Mouse (Mus musculus) kidney, adult 9 months (tissue): Measurements from ENCODE around the gene Pdzd9.
A peak's percentile ranks its signal among the peaks of the same experiment; 100 is the strongest.

Experiments used
- DNase-seq: peaks from one replicate; pipeline ENCODE4 v3.0.0; 2022

Gene Pdzd9

GRCm38 (mm10) chr7:120670153-120670875, at the start of gene Pdzd9:
TSS of gene Pdzd9 (minus strand) at chr7:120670343.
- peak; percentile 50 for DNase-seq

DNA sequence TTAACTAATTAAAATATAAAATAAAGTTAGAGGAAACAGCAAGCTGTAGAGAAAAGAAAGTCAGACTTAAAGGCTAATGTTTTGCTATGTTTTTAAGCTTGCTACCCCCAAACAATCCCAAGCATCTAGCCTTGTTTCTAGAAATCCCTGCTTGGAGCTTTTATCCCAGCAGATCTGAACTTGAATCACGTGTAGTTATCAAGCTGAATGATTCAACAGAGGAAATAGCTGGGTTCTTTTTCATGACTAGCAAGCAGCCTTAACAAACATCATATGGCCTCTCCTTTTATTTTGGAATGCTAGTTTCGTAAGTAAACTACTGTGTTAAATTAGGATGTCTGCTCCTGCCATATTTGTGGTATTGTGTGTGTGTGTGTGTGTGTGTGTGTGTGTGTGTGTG, 47.1 kb upstream of the Pdzd9 start:
- DNase-seq, result no peak

- DNase-seq, result peak; percentile 22
Measured at GRCm38 (mm10) chr7:120713951-120714350, 43.8 kb upstream of the Pdzd9 start.

- DNase-seq, result no peak
Measured at GRCm38 (mm10) chr7:120713225-120713624, 43.1 kb upstream of the Pdzd9 start.

DNA sequence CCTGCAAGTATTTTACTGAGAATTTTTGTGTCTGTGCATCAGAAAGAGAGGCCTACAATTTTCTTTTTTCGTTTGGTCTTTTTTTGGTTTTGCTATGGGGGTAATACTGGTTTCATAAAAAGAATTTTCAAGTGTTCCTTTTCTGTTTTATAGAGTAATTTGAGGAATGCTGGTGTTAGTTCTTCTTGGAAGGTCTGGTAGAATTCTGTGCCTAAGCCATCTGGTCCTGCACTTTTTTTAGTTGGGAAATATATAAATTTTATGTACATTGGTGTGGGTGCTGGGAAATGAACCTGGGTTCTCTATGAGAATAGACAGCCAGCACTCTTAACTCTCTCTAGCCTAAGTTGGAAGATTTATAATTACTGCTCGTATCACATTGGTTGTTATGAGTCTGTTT, 41.9 kb upstream of the Pdzd9 start:
- DNase-seq, result no peak

DNA sequence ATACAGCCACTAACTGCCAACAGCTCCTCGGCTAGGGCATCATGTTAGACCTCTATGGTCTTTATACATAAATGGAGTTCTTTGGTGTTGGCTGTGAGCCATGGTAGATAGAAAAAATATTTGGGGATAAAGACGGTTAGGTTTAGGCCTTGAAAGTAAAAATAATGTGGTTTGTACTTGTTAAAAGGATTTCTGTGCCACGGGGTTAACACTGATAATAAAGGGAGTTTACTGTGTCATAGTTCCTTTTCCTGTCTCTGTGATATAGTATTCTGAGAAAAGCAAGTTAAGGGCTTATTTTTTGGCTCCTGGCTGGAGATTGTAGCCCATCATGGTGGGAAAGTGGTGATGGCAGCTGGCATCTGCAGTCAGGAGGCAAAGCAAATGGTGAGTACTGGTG, 33.7 kb upstream of the Pdzd9 start:
- DNase-seq, result no peak

GRCm38 (mm10) chr7:120699586-120699985, 29.4 kb upstream of the Pdzd9 start:
- no peak for DNase-seq

DNA sequence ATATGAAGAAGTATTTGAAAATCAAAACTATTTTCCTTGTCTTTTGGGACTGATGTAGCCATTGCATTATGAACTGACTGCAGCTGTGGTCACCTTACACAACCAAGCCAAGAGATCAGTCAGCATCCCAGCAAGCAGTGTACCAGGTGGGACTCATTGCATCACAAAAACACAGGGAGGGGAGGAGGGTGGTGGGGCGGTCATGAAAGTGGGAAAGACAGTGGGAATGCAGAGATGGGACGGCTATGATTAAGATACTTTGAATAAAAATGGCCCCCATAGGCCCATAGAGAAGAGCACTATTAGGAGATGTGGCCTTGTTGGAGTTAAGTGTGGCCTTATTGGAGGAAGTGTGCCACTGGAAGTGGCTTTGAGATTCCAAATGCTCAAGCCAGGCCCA, 26.2 kb upstream of the Pdzd9 start:
- DNase-seq, result no peak

- no peak for DNase-seq
Measured at GRCm38 (mm10) chr7:120695641-120696040, 25.5 kb upstream of the Pdzd9 start.

DNA sequence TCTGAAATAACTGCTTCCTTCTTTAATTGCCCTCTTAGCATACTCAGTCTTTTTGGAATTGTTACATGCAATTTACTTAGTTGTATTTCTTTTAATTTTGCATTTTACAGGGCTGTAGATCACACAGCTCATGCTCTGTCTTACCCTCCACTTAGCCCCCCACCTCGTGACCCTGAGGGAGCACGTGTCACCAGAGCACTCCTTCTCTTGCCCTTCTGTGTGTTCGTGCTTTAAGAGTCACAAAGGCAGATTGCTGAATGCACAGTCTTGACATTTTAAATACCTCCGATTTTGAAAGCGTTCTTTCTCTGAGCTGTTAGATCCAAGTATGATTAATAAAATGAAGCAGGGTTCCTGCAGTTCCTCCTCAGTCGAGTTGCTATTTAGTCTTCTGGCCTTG, 25.1 kb upstream of the Pdzd9 start:
- DNase-seq, result no peak

DNA sequence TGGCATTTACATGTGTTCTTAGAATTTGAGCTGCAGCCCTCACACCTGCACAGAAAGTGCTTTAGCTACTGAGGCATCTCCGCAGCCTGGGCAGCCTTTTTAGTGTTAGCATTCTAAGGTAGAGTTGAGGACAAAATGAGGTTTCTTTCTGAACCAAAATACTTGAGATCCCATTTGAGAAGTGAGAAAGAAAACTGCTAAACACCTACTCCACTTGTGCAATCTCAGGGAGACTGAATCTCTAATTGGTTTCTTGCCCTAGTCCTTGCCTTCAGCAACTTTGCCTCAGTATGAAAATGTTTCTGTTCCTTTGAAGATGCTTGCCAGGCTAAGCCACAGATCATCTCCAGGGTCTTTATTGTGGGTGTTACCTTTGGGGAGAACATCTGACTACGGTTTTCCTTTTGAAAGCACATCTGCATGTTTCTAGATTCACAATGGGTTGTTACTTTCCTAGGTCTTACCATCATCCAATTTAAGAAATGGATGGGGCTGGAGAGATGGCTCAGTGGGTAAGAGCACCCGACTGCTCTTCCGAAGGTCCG, 23.8 kb upstream of the Pdzd9 start:
- DNase-seq, result no peak

DNA sequence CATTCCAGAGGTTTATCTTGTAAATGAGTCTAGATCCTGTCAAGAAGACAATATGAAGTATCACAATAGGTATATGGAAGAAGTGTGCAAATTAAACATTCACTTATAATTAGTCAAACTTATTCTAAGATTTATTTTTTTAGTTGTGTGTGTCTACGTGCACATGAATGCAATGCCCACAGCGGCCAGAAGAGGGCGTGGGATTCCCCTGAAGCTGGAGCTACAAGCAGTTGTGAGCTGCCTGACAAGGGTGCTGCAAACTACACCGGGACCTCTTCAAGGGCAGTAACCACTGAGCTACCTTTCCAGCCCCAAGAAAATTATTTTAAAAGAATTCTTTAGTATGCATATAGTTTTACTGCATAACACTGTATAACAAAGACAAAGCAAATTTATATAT, 20.5 kb upstream of the Pdzd9 start:
- no peak for DNase-seq

DNA sequence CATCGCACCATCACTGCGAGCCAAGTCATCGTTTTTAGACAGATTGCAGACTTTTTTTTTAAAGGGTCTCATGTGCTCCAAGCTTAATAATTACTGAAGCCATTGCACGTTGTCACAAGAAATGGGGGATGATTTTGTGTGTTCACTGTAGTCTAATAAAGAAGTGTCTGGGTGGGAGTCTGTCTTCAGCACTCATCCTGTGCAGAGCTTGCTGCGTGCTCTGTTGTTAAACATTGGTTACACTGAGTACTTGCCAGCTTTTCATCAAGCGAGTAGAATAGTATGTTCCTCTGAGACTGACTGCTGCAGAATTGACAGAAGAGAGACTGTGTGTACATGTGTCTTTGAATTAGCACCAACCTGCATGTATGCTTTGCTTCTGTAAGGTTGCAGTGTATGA, 15.1 kb upstream of the Pdzd9 start:
- no peak for DNase-seq

- DNase-seq, result no peak
Measured at GRCm38 (mm10) chr7:120684731-120685161, 14.6 kb upstream of the Pdzd9 start.

- DNase-seq, result peak; percentile 23
Measured at GRCm38 (mm10) chr7:120682002-120682401, 11.9 kb upstream of the Pdzd9 start.

DNA sequence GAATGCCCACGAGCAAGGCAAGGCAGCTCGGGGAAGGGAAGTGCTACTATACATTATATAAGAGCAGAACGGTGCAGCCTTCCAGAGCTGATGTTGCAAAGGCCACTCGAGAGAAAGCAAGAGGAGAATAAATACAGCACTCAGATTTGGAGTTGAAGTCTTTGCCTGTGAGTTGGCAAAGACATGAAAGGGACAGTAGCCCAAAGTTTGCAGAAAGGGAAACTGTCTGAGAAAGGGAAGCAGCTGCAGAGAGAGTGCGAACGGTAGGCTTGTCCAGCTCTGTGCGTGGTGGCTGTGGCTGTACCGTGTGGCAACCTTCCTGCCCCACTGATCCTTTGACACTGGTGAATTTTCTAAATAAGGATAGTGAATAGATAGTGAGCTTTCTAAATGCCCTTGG, 8.9 kb upstream of the Pdzd9 start:
- no peak for DNase-seq

DNA sequence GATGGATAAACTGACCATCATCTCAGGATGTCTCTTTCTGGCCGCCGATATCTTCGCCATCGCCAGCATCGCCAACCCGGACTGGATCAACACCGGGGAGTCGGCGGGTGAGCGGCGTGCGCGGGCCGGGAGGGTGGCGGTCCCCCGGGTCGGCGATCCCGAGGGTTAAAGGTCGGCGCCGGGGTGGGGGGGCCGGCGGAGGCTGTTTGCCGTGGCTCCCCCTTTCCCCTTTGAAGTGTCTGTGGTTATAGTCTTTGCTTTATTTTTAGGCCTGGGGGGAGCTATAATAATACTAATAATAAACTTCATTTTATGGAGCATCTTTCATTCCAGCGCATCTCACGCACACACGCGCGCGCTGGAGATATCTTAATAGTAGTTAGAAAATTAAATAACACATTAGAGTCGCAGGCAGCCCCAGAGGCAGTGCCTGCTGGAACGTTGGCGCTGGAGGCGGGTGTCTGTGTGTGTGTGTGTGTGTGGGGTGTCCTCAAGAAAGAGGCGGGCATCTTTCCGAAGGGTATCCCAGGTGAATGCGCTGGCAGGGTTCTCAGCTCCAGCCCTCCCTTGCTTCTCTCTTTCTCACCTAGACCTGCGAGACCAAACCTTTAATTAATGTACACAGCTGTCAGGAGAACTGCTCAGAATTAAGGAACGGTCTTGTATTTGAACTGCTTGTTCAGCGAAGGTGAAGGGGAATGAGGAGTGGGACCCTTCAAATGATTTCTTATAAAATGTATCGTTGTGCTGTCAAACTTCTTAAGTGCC, 7.8 kb upstream of the Pdzd9 start:
- peak; percentile 26 for DNase-seq

DNA sequence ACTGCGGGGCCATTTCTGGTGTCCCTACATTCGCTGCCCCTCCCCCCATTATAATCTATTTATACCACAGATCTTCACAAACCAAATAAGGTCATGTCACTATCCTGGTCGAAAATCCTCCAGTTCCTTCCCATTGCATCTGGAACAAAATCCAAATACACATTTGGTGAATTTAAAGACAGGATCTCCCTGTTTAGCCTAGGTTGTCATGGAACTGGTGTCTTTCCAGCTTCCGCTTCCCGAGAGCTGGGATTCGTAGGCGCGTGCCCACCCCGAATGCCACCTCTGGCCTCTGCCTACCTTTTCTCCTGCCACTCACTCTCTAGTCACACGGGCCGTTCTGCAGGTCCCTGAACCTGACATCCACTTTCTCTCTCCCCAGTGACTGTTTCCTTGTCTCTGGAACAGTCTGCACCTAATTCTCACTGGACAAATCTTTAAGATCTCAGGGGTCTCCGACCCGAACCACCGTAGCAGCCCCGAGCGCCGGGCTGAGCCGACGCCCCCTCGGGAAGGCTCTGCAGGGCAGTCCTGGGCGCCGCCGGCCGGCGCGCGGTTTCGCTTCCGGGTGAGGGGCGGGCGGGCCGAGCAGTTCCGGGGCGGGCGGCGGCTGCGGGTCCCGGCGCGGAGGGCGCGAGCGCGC, 7.0 kb upstream of the Pdzd9 start, which contains the start of gene Mosmo:
Gene Mosmo, plus strand, starts transcription at position 618 of the 643 bp plus-strand sequence.
- peak; percentile 68 for DNase-seq

DNA sequence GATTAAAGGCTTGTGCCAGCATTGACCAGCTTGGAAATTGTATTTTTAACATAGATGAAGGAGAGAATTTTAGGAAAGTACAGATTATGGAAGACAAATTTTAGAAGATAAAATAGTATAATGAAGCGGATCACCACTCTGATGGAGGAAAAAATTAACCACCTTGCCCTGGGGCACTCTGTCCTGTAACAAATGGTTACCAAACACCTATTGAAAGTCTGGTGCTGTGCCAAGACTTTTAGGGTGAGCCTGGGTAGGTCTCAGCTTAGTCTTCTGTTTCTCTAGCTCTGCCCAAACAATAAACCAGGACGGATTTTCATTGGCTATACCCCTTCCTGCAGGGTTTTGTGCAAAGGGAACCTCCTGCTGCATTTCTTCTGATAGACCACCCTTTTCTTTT, 1.1 kb upstream of the Pdzd9 start:
- DNase-seq, result peak; percentile 46

GRCm38 (mm10) chr7:120662079-120662478, 8.1 kb downstream of the Pdzd9 start:
- DNase-seq, result no peak

DNA sequence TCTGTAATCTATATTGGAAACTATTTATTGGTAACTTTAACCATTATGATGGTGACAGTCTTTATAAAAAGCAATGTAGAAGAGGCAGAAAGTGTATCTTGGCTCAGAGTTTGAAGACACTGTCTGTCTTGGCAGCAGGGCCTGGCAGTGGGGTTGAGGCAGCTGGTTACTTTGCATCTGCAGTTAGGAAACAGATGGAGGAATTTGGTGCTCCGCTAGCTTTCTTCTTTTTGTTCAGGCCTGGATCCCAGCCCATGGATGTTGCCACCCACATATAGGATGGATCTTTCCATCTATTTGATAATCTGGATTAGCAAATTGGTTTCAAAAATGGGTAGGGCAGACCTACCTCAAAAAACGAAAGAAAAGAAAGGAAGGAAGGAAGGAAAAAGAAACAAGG, 22.3 kb downstream of the Pdzd9 start:
- no peak for DNase-seq

- DNase-seq, result no peak
Measured at GRCm38 (mm10) chr7:120643217-120643616, 26.9 kb downstream of the Pdzd9 start.

- DNase-seq, result peak; percentile 10
Measured at GRCm38 (mm10) chr7:120635821-120636220, 34.3 kb downstream of the Pdzd9 start.

DNA sequence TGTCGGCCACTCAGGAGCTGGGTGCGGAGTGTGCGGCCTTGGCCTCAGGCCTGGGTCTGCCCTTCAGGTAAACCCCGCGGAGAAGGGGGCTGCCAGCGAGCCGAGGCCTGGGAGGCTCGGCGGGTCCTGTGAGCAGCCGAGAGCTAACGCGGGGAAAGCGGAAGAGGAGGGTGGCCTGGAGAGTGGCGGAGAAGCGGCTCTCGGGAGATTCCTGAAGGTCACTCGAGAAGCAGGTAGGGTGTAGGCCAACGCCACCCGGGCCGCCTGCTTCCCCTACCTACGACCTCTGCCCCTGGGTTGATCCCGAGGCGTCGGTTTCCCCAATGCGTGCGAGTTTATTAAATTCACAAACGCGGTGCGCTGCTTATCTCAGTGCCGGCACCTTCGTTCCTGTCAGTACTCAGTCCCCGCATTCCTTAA, 34.8 kb downstream of the Pdzd9 start:
- DNase-seq, result no peak
